Mouse (Mus musculus) stomach, embryonic 14.5 days (tissue): ENCODE measurements around the gene Fig4. TPM values are rescaled to one million over a fixed set of nuclear protein-coding genes. Genes with fewer than 3 reads are reported as not detected.

ENCODE experiments used
- ATAC-seq: fragments of 200-750 bp; cut with Nextera tagmentation; 2 replicates; pipeline ENCODE4 v1.8.0; 2017; ENCODE audit warnings: low read depth, moderate TSS enrichment; ENCODE audit not compliant: insufficient number of reproducible peaks, insufficient read depth, low FRiP score
- H3K27ac ChIP-seq: fragments of 300-500 bp; sonication (generic); 2 replicates; pipeline ENCODE4 v1.5.1; 2014; ENCODE audit warnings: mild to moderate bottlenecking, low read length, moderate library complexity, mixed read lengths
- H3K27me3 ChIP-seq: fragments of 300-500 bp; sonication (generic); 2 replicates; pipeline ENCODE4 v1.6.1; 2014; ENCODE audit warnings: low read length, control low read depth, mixed read lengths; ENCODE audit not compliant: control insufficient read depth, insufficient read depth
- H3K36me3 ChIP-seq: fragments of 300-500 bp; sonication (generic); 2 replicates; pipeline ENCODE4 v1.6.1; 2014; ENCODE audit warnings: mild to moderate bottlenecking, control low read depth, low read length, moderate library complexity, mixed read lengths; ENCODE audit not compliant: control insufficient read depth, insufficient read depth
- H3K4me1 ChIP-seq: fragments of 300-500 bp; sonication (generic); 2 replicates; pipeline ENCODE4 v1.6.1; 2014; ENCODE audit warnings: low read length, control low read depth, mixed read lengths; ENCODE audit not compliant: control insufficient read depth, insufficient read depth
- H3K4me2 ChIP-seq: fragments of 300-500 bp; sonication (generic); replicated peaks from 2 replicates; pipeline ENCODE4 v1.6.1; 2014; ENCODE audit warnings: low read depth, low read length, control low read depth
- H3K4me3 ChIP-seq: fragments of 300-500 bp; sonication (generic); 2 replicates; pipeline ENCODE4 v1.5.1; 2014; ENCODE audit warnings: low read depth, low read length, control low read depth
- H3K9ac ChIP-seq: fragments of 300-500 bp; sonication (generic); replicated peaks from 2 replicates; pipeline ENCODE4 v1.6.1; 2014; ENCODE audit warnings: low read depth, mild to moderate bottlenecking, control low read depth, low read length, moderate library complexity, mixed read lengths
- H3K9me3 ChIP-seq: fragments of 300-500 bp; sonication (generic); 2 replicates; pipeline ENCODE4 v1.6.1; 2016; ENCODE audit warnings: low read depth, low read length, control low read depth; ENCODE audit not compliant: control insufficient read depth
- WGBS: fragments of 180-500 bp; shearing (Covaris S2); extraction: QIAGEN DNeasy Blood & Tissue Kit; methylation state at CpG from one replicate; pipeline ENCODE4 v1.1.7; 2014; 5-methylcytosine and 5-hydroxymethylcytosine counted together
- polyA plus RNA-seq: library from polyadenylated mRNA; unstranded; fragments of >200 nt; fragmentation: Nextera tagmentation; extraction: Ambion mirVana; gene quantifications from 2 replicates; pipeline ENCODE4 v1.2.1, GENCODE M21; 2014

Gene Fig4
- polyA plus RNA-seq, 1 experiment from 2014 or later = 17.0 TPM

DNA sequence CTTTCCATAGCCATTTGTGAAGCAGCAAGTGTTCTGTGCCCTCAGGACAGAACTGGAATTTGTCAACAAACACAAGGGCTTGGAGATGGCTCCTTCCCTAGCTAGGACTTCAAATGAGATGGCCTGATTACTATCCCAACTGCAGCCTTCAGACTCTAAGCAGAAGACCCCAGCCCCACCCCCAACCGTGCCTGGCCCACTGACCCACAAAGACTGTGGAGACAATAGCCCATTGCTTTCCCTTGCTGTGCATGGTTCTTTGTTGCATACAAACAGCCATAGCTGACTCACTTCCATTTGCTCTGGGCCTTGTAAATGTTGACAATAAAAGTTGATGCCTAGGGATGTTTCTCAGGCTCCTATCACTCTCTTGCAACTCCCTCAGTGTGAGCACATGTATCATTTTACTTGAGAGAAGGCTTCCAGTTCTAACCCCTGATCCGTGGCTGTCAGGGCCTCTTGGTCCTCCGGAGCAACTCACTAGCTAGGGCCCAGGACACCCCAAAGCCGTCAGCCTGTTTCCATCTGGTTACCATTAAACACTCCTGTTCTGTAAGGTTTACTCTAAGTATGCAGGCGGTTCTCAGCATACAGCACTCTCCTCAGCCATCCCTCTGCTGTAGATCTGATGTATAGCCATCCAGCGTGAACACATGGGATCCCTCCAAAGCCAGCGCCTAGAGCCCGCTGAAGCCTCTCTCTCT lies 52.9 kb downstream of the Fig4 start:
- no peak overlapping the region for H3K9ac ChIP-seq
- H3K36me3 ChIP-seq = no peaks in the 10 kb centered on the region; the same call in 1 of the 2 replicates
- no peak overlapping the region for H3K4me2 ChIP-seq
- no peak overlapping the region for H3K4me3 ChIP-seq
- H3K27ac ChIP-seq = no peak overlapping the region
- H3K27me3 ChIP-seq = no peaks in the 10 kb centered on the region
- no peaks in the 10 kb centered on the region for H3K9me3 ChIP-seq
- WGBS = 37% methylated on average over 8 of the region's 8 CpGs
- H3K4me1 ChIP-seq = peaks cover 6% of the 10 kb centered on the region; the same call in 1 of the 2 replicates
- no peak for ATAC-seq

DNA sequence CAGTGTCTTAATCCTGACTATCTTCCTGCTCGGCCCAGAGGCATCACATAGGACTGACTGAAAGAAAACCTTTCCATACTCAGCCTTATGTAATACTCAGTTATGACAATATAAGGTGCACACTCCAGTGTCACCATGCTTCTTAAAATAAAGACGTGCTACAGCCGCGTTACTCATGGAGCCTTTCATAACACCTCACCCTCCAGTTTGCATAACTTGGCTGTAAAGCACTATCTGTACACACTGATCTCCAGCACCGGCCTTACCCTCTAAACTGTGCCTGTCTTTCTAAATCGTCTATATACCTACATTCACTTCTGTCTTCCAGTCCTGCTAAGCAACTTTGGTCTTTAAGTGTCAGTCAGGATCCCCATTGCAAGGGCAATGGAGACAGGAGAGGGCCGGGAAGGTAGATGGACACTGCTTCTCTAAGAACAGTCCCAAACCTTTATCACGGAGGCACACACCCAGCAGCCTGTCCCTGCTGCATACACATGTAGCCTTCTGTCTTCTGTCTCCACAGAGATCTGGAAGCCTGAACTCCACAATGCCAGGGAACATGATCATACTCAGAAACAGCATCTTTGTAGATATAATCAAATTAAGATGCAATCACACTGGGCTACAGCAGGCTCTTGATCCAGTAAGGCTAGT lies 53.9 kb downstream of the Fig4 start:
- no peak overlapping the region for H3K4me2 ChIP-seq

DNA sequence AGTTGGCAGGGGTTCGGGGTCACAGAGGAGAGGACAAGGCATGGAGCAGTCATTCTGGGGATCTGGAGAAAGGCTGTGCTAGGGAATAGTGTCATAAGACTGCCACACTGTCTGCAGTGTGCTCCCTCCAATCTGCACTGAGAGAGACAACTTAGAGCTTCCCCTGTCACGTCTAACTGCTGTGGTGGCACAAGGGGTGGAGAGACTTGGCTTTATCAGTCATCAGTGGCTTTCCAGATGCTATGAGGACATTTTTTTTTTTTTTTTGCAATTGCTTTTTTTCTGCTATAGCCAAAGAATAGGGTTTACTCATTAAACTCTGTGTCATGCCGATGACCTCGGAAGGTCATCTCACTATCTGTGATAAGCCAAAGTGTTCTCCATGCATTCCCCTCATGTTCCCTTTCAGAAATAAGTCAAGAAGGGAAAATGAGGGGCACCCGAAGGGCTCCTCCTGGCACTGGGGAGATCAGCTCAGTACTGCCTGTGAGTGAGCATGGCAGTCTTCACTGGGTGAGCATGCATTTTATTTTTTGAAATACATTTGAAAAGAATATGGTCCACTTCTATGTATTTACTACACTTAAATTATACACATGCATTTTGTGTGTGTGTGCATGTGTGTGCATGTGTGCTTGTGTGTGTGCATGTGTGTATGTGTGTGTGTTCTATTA lies 55.1 kb downstream of the Fig4 start:
- no peak overlapping the region for H3K9ac ChIP-seq
- H3K4me3 ChIP-seq = no peak overlapping the region
- no peaks in the 10 kb centered on the region for H3K9me3 ChIP-seq
- 81% methylated on average over 5 of the region's 5 CpGs for WGBS
- H3K27me3 ChIP-seq = no peaks in the 10 kb centered on the region
- no peak overlapping the region for H3K27ac ChIP-seq
- H3K4me1 ChIP-seq = peaks cover 6% of the 10 kb centered on the region; the same call in 1 of the 2 replicates
- no peak overlapping the region for H3K4me2 ChIP-seq
- no peaks in the 10 kb centered on the region; the same call in 1 of the 2 replicates for H3K36me3 ChIP-seq
- ATAC-seq = no peak

More for the DNA sequence above, 53.9 kb downstream of the Fig4 start:
- Histone ChIP-seq H3K4me1 (peaks cover 6% of the 10 kb centered on the region; the same call in 1 of the 2 replicates), H3K27ac (no peak overlapping the region), H3K9me3 (no peaks in the 10 kb centered on the region), H3K4me3 (no peak overlapping the region), H3K27me3 (no peaks in the 10 kb centered on the region), H3K9ac (no peak overlapping the region), H3K36me3 (no peaks in the 10 kb centered on the region; the same call in 1 of the 2 replicates)
- no peak for ATAC-seq
- 91% methylated on average over 8 of the region's 8 CpGs for WGBS

DNA sequence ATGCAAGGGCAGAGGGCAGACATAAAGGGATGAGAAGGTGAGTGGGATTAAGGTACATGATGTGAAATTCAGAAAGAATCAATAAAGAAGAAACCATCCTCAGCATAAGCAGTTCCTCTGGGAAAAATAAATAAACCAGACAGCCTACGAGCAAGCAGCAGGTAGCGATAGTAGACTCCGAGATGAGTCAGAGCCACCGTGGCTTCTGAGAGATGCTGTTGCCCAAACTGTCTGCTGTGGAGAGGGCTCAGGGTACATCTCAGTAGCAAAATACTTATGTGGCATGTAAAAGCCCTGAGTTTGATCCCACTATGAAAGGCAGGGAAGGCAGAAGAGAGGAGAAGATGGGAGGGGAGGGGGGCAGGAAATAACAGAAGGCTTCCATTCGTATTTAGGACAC lies 56.9 kb downstream of the Fig4 start:
- Histone ChIP-seq H3K9me3 (no peaks in the 10 kb centered on the region), H3K4me2 (no peak overlapping the region), H3K27me3 (no peaks in the 10 kb centered on the region), H3K9ac (no peak overlapping the region), H3K36me3 (no peaks in the 10 kb centered on the region; the same call in 1 of the 2 replicates), H3K27ac (no peak overlapping the region), H3K4me3 (no peak overlapping the region), H3K4me1 (peaks cover 6% of the 10 kb centered on the region; the same call in 1 of the 2 replicates)
- no peak for ATAC-seq
- WGBS = 63% methylated on average over 5 of the region's 5 CpGs

DNA sequence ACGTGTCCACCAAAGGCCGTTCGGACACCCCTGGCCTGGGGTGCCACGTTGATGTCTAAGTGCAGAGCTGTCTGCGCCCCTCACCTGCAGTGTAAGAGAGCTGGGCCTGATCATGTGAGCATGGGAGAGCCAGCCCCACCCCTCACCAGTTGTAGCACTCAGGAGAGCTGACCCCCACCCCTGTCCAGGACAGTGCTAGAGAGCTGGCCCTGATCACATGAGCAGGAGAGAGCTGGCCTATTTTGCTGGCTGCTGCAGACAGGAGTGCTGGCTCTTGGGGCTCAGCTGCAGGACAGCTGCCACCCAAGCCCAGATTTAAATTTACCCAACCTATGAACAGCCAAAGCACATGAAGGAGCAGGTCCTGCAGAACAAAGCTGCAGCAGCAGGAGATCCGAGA lies 57.6 kb downstream of the Fig4 start:
- Histone ChIP-seq H3K9me3 (no peaks in the 10 kb centered on the region), H3K4me1 (peaks cover 3% of the 10 kb centered on the region; the same call in 1 of the 2 replicates), H3K27me3 (no peaks in the 10 kb centered on the region), H3K27ac (no peak overlapping the region), H3K4me2 (no peak overlapping the region), H3K36me3 (no peaks in the 10 kb centered on the region; the same call in 1 of the 2 replicates), H3K4me3 (no peak overlapping the region), H3K9ac (no peak overlapping the region)
- WGBS = 88% methylated on average over 6 of the region's 6 CpGs
- ATAC-seq = no peak

DNA sequence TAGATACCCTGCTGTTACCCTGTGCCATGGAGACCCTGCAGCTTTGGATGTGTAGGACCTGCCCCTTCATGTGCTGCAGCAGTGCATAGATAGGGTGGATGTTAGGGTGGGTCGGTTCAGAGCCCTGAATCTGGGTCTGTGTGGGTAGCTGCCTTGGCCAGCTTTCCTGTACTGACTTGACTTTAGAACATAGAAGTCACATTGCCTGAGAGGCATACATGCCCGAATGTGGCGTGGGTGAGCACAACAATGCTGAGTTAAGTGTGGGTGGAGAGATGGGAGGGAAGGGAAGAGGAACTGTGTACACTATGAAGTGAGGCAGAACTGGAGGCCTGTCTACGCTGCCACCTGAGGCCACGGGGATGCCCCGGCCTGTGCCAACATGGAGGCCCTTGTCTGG lies 58.0 kb downstream of the Fig4 start:
- H3K4me3 ChIP-seq = no peak overlapping the region
- no peaks in the 10 kb centered on the region for H3K4me1 ChIP-seq
- no peak for ATAC-seq
- no peak overlapping the region for H3K27ac ChIP-seq
- H3K27me3 ChIP-seq = no peaks in the 10 kb centered on the region
- no peak overlapping the region for H3K4me2 ChIP-seq
- H3K9ac ChIP-seq = no peak overlapping the region
- WGBS = 87% methylated on average over 6 of the region's 6 CpGs
- H3K36me3 ChIP-seq = no peaks in the 10 kb centered on the region; the same call in 1 of the 2 replicates
- H3K9me3 ChIP-seq = no peaks in the 10 kb centered on the region

DNA sequence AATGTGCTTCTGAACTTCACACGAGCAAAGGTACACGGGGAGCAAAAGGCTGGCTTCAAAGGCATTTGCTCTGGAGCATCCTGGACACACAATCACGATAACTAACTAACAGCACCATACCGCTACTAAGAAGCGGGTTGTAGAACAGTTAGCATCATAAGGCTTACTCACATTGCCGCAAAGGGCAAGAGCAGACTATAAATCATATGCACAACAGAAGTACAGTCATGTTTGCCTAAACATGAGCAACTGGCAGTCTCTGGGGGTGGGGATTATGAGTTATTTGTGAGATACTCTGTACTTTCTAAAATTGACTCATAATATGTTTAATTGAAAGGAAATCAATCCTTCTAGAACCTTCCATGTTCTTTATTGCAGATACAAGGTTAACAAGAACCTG lies 59.1 kb downstream of the Fig4 start:
- H3K4me1 ChIP-seq = no peaks in the 10 kb centered on the region
- ATAC-seq = no peak
- H3K4me2 ChIP-seq = no peak overlapping the region
- H3K4me3 ChIP-seq = no peak overlapping the region
- no peaks in the 10 kb centered on the region for H3K27me3 ChIP-seq
- H3K36me3 ChIP-seq = no peaks in the 10 kb centered on the region; the same call in 1 of the 2 replicates
- H3K9me3 ChIP-seq = no peaks in the 10 kb centered on the region
- H3K9ac ChIP-seq = no peak overlapping the region
- 84% methylated on average over 6 of the region's 6 CpGs for WGBS
- H3K27ac ChIP-seq = no peak overlapping the region

DNA sequence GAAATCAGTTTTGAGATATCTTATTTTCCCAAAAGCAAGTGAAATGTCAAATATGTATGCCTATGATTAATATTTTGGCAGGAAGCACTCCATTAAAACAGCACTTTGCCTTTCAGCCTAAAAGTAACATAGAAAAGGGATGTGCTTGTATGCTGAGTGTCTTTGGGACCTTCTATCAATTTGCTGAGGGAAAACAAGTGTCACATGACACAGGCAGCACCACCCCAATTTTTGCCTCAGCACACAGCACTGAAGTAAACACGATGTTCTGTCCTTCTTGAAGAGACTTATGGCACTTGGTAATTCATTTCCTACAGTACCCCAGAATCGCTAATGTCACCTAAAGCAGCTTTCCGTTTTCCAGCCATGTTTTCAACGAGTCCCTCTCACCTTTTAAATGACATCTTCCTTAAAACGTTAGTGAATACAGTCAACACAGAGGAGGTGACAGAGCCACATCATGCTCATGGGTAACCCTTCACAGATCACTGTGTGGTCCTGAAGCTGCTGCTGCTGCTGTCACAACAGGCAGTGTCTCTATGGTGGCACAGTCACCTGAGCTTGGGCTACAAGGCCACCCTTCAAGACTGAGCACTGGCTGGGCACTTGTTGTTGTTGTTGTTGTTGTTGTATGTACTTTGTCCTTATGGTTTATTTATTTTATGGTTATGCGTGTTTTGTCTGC lies 61.4 kb downstream of the Fig4 start:
- Histone ChIP-seq H3K4me3 (no peak overlapping the region), H3K36me3 (no peaks in the 10 kb centered on the region), H3K9ac (no peak overlapping the region), H3K4me2 (no peak overlapping the region), H3K27me3 (no peaks in the 10 kb centered on the region), H3K4me1 (no peaks in the 10 kb centered on the region), H3K27ac (no peak overlapping the region), H3K9me3 (no peaks in the 10 kb centered on the region)
- ATAC-seq = no peak
- WGBS = 65% methylated on average over 6 of the region's 6 CpGs
